Mouse (Mus musculus) thymus, adult 2 months (tissue): ENCODE measurements at regions not wholly inside any gene's neighbourhood (a gene's known extent, or its start where the extent isn't known, plus 50 kb on each side); places are given as distances from the start of the nearest gene placed in this dataset.

Experiments used
- DNase-seq: peaks from one replicate; pipeline ENCODE4 v3.0.0; 2021
- H3K27ac ChIP-seq: fragments of 200-500 bp; 2 replicates; pipeline ENCODE4 v1.5.1; 2012; ENCODE audit warnings: low read length, control low read depth; ENCODE audit not compliant: control insufficient read depth, insufficient read depth
- H3K27me3 ChIP-seq: fragments of 200-500 bp; 2 replicates; pipeline ENCODE4 v1.6.1; 2012; ENCODE audit warnings: mild to moderate bottlenecking, low read length, moderate library complexity, mixed read lengths; ENCODE audit not compliant: control insufficient read depth, insufficient read depth
- H3K36me3 ChIP-seq: fragments of 200-500 bp; 2 replicates; pipeline ENCODE4 v1.6.1; 2012; ENCODE audit warnings: mild to moderate bottlenecking, low read length, moderate library complexity; ENCODE audit not compliant: control insufficient read depth, insufficient read depth
- H3K4me1 ChIP-seq: fragments of 200-500 bp; replicated peaks from 2 replicates; pipeline ENCODE4 v1.6.1; 2012; ENCODE audit warnings: low read length; ENCODE audit not compliant: control insufficient read depth, insufficient read depth
- H3K4me3 ChIP-seq: fragments of 200-500 bp; 2 replicates; pipeline ENCODE4 v1.5.1; 2012; ENCODE audit warnings: mild to moderate bottlenecking, low read length, control low read depth, moderate library complexity; ENCODE audit not compliant: control insufficient read depth, insufficient read depth
- CTCF ChIP-seq: fragments of 200-500 bp; IDR thresholded peaks from 2 replicates; pipeline ENCODE4 v1.5.1; 2012; ENCODE audit warnings: mild to moderate bottlenecking, control low read depth, low read length, moderate library complexity, borderline replicate concordance; ENCODE audit not compliant: control insufficient read depth, poor library complexity, insufficient read depth; ENCODE audit errors: extremely low read depth
- POLR2A ChIP-seq: fragments of 200-500 bp; IDR thresholded peaks from 2 replicates; pipeline ENCODE4 v1.6.1; 2012; ENCODE audit warnings: mild to moderate bottlenecking, low read length, control low read depth, moderate library complexity; ENCODE audit not compliant: control insufficient read depth, poor library complexity, insufficient read depth; ENCODE audit errors: extremely low read depth
- WGBS: fragments of 180-500 bp; shearing (Covaris S2); methylation state at CpG from one replicate; pipeline ENCODE4 v1.1.7; 2018; 5-methylcytosine and 5-hydroxymethylcytosine counted together

GRCm38 (mm10) chr12:107656846-107657245 lies 168.4 kb downstream of the 3110018I06Rik start:
- Histone ChIP-seq H3K27me3 (no peaks in the 10 kb centered on the region), H3K4me3 (no peak overlapping the region), H3K36me3 (no peaks in the 10 kb centered on the region), H3K27ac (no peak overlapping the region), H3K4me1 (peaks cover 8% of the 10 kb centered on the region)
- TF ChIP-seq POLR2A (no peak), CTCF (no peak)
- WGBS, result 96% methylated on average over 5 of the region's 5 CpGs
- no peak for DNase-seq

- TF ChIP-seq POLR2A, result no peak
- no peak for TF ChIP-seq CTCF
- no peaks in the 10 kb centered on the region for H3K36me3 ChIP-seq
- 88% methylated on average over 12 of the region's 12 CpGs for WGBS
- no peak overlapping the region for H3K4me3 ChIP-seq
- no peaks in the 10 kb centered on the region for H3K4me1 ChIP-seq
- DNase-seq, result no peak
- H3K27me3 ChIP-seq, result no peaks in the 10 kb centered on the region
- H3K27ac ChIP-seq, result no peak overlapping the region
Observed at GRCm38 (mm10) chr12:107658241-107658640, 169.8 kb downstream of the 3110018I06Rik start.

- Histone ChIP-seq H3K4me1 (no peaks in the 10 kb centered on the region), H3K27me3 (no peaks in the 10 kb centered on the region), H3K27ac (no peak overlapping the region), H3K36me3 (no peaks in the 10 kb centered on the region), H3K4me3 (no peak overlapping the region)
- DNase-seq, result no peak
- WGBS, result 95% methylated on average over 9 of the region's 9 CpGs
- TF ChIP-seq POLR2A (no peak), CTCF (no peak)
Observed at GRCm38 (mm10) chr12:107658821-107659220, 170.4 kb downstream of the 3110018I06Rik start.

GRCm38 (mm10) chr12:107662624-107663023 lies 174.2 kb downstream of the 3110018I06Rik start:
- Histone ChIP-seq H3K27ac (no peak overlapping the region), H3K36me3 (no peaks in the 10 kb centered on the region), H3K4me1 (no peaks in the 10 kb centered on the region), H3K27me3 (no peaks in the 10 kb centered on the region), H3K4me3 (no peak overlapping the region)
- 52% methylated on average over 1 of the region's 1 CpGs for WGBS
- TF ChIP-seq POLR2A (no peak), CTCF (no peak)
- DNase-seq, result no peak

GRCm38 (mm10) chr12:107667836-107668235 lies 179.4 kb downstream of the 3110018I06Rik start:
- Histone ChIP-seq H3K4me1 (no peaks in the 10 kb centered on the region), H3K4me3 (no peak overlapping the region), H3K27me3 (no peaks in the 10 kb centered on the region), H3K27ac (no peak overlapping the region), H3K36me3 (no peaks in the 10 kb centered on the region)
- no peak for DNase-seq
- TF ChIP-seq CTCF (no peak), POLR2A (no peak)
- WGBS, result 91% methylated on average over 3 of the region's 3 CpGs

GRCm38 (mm10) chr12:107669046-107669445 lies 180.6 kb downstream of the 3110018I06Rik start:
- Histone ChIP-seq H3K27me3 (no peaks in the 10 kb centered on the region), H3K4me1 (no peaks in the 10 kb centered on the region), H3K4me3 (no peak overlapping the region), H3K36me3 (no peaks in the 10 kb centered on the region), H3K27ac (no peak overlapping the region)
- no peak for DNase-seq
- TF ChIP-seq POLR2A (no peak), CTCF (no peak)
- WGBS, result 52% methylated on average over 5 of the region's 5 CpGs

GRCm38 (mm10) chr12:107669450-107669849 lies 181.0 kb downstream of the 3110018I06Rik start:
- WGBS, result 92% methylated on average over 6 of the region's 6 CpGs
- no peaks in the 10 kb centered on the region for H3K27me3 ChIP-seq
- no peak overlapping the region for H3K4me3 ChIP-seq
- no peak for DNase-seq
- TF ChIP-seq POLR2A (no peak), CTCF (no peak)
- H3K27ac ChIP-seq, result no peak overlapping the region
- H3K36me3 ChIP-seq, result no peaks in the 10 kb centered on the region
- no peaks in the 10 kb centered on the region for H3K4me1 ChIP-seq

- no peak overlapping the region for H3K27ac ChIP-seq
- no peaks in the 10 kb centered on the region for H3K36me3 ChIP-seq
- H3K4me3 ChIP-seq, result no peak overlapping the region
- TF ChIP-seq CTCF (no peak), POLR2A (no peak)
- no peaks in the 10 kb centered on the region for H3K27me3 ChIP-seq
- no peaks in the 10 kb centered on the region for H3K4me1 ChIP-seq
- DNase-seq, result no peak
- 84% methylated on average over 10 of the region's 10 CpGs for WGBS
Observed at GRCm38 (mm10) chr12:107669910-107670309, 181.5 kb downstream of the 3110018I06Rik start.
